Mouse (Mus musculus) kidney, postnatal 14 days (tissue): ENCODE measurements around the gene Man1c1.

ENCODE experiments used
- DNase-seq: peaks from one replicate; pipeline ENCODE4 v3.0.0; 2022; ENCODE audit warnings: mixed read lengths

Gene Man1c1

GRCm38 (mm10) chr4:134542726-134543125 lies 161.4 kb downstream of the Man1c1 start:
- no peak for DNase-seq

DNA sequence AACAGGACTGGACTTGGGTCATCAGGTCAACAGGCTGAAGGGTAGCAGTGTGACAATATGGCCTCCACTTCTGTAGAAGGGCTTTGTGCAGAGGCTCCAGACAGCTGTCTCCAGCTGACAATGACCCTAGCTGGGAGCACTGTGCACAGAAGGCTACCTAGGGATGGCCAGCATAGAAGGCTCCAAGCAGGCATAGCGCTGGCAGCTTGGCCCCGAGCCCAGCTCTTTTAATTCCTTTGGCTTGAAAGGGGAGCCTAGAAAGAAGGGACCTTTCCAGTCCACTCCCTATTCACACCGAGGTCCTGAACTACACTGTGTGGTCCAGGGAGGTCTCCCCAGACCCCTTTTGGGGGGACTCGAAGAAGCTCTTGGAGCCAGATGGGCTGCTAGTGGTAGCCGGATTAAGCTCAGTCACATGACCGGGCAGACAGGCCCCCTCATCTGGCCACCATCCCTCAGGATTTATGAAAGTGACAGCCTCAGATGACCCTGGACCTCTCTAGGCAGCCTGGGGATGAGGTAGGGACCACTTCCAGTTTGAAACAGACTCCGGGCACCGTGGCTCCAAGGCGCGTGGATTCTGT lies 165.0 kb downstream of the Man1c1 start:
- no peak for DNase-seq

DNA sequence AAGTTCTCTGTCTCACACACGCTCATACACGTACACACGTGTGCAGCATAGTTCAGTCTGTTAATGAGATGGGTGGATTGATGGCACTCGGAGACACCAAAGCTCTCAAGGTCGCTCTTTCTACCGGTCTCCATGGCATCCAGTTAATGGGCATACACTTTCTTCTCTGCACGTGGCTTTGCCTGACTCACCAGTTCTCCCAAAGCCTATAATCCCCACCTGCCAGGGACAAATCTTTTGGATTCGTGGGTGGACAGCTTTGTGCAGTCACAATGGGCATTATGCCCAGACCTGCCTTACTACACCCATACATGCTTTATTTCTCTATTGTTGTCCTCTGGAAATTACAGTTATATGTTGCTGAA lies 168.3 kb downstream of the Man1c1 start:
- peak; percentile 30 for DNase-seq

DNA sequence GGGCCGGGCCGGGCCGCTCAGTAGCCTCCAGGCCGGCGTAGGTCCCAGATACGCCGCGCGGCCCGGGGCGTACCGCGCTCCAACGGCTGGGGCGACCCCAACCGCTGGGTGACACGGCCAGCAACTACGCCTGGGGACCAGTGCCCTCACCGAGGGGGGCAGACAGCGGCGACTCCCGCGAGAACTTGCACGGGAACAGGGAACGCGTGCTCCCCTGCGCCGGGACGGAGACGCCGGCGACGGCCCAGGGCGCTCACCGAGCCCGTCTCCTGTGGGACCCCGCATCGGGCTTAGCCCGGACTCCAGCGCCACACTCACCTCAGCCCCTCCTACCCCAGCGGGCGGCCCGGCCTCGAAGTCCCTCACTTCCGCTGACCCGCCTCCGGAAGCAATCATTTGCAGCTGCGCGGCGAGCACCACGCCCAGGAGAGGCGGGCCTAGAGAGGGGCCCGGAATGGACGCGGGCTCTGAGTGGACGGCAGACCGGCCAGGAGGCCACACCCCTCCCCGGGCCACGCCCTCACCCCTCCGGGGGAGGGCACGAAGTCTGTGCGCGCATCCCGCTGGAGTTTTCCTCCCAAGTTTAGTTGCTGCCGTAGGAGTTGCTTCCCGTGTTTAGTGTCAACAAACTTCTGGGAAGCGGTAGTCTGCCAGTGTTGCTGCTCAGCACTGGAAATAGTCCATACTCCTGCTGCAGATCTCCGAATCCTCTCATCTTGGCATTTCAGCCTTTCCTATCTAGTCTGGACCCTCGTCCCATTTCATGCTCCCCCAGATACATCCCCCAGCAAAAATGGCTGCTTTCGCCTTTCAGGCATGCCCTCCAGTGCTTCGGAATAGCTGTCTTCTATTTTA lies 168.9 kb downstream of the Man1c1 start, which contains the start of gene Mtfr1l:
TSS of gene Mtfr1l (minus strand) at position 456 of the 855 bp plus-strand sequence.
- DNase-seq = peak; percentile 99

DNA sequence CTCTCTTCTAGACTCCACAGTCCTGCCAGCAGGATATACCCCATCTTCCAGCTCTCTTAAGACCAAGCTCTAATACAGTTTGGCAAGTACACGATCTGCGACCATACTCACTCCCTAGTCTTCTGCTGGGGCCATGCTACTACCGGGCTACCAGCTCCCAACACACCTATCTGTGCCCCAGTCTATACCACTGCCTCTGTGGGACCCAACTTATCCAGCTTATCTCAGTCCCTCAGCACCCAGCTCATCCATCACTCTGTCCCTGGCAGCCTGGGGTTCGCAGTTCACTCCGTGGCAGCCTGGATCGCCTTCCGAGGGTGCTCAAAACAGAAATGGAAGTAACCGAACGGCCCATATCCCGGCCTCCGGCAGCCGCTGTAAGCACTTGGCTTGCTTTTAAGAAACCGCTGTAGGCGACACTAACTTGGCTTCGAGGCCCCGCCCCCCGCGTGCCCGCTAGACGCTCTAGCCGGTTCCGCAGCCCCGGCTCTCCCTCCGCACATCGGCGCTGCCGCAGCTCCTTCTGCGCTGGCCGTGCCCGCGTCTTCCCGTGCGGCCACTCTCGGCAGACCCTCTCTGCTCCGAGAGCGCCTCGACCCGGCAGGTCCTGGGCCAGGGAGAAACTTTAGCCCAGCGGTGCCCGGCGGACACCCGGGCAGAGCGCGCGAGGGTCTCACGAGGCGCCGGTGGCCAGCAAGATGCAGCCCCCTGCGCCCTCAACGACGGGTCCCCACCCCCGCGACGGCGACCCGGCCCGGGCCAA lies 169.8 kb downstream of the Man1c1 start:
- peak; percentile 85 for DNase-seq

DNA sequence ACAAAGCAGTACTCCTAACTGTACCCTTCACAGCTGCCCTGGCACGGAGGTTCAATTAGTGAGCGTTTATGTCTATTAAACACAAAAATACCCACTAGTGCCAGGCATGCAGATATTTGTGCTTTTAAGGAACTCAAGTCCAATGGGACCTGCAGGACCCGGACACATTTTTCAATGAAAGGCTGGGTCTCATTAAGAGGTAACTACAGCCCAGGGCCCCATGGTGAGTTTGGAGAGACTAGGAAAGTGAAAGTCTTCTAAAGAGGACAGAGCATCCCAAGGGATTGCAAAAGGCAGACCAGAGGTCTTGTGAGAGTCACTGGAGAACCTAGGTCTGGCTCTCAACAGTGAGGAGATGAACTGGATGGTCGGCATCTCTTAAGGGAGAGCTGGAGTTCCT lies 170.7 kb downstream of the Man1c1 start:
- no peak for DNase-seq

DNA sequence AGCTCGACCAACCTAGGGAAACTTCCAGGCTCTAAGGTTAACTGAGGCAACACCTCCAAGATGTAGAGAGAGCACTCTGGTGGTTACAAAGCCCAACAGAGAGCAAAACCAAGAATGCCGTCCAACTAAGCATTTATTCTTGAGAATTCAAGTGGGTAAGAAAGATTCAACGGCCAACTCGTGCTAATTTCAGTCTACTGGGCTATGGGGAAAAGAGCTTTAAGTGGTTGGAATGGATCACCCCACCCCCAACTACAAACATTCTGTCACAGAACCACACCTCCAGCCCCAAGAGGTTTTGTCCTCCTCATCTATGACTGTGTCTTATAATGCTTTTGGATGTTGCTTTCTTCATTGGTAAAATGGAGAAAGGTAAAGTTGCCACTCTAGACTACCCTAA lies 171.2 kb downstream of the Man1c1 start:
- DNase-seq = no peak

DNA sequence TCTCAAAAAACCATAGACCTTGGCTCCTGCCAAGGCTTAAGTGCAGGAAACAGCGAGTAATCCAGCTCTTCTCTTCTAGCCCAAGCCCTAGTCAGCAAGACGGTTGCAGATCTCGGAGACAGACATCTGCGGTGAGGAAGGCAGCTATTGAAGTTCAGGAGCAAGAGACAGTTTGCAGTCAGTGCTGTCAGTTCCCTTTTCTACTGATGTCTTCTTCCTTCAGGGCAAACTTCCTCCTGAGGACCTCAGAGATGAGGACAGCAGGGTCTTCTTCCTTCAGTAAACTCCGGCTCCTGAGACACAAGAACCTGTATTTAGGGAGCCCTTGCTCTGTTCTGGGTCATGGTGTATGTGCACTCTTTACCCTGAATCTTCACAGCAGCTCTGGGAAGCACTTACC lies 177.9 kb downstream of the Man1c1 start:
- no peak for DNase-seq

GRCm38 (mm10) chr4:134525806-134526205 lies 178.3 kb downstream of the Man1c1 start:
- no peak for DNase-seq

DNA sequence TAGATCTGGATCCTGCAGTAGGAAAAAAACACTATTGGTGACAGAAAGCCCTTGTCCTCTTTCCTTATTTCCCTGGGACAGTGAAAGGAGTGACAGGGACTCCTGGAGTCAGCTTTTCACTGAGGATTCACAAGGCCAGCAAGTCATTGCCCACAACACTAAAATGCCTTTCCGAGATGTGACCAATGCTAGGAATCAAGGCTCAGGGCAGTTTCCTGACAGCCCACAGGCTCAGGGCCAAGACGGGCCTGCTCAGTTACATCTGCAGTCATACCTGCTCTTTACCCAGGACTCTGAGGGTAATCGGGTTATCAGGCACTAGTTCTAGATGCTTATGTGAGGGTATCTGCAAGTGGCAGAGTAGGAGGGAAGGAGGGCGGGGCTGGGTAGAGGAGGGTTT lies 180.6 kb downstream of the Man1c1 start:
- no peak for DNase-seq

GRCm38 (mm10) chr4:134519281-134519680 lies 184.8 kb downstream of the Man1c1 start:
- DNase-seq = no peak

- no peak for DNase-seq
Measured at GRCm38 (mm10) chr4:134518541-134518940, 185.5 kb downstream of the Man1c1 start.

GRCm38 (mm10) chr4:134517719-134518118 lies 186.4 kb downstream of the Man1c1 start:
- no peak for DNase-seq

- DNase-seq = peak; percentile 50
Measured at GRCm38 (mm10) chr4:134516981-134517380, 187.1 kb downstream of the Man1c1 start.

DNA sequence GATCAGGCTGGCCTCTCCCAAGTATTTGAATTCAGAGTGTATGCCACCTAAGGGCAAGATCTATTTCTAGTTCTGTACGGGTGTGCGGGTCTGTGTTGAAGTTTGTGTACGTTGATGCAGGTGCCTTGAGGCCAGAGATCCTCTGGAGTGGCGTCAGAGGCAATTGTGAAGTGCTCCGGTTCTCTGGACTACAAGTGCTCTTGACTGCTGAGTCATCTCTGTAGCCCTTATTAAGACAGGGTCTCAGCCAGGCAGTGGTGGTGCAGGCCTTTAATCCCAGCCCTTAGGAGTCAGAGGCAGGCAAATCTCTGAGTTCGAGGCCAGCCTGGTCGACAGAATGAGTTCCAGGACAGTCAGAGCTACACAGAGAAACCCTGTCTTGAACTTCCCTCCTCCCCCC lies 188.5 kb downstream of the Man1c1 start:
- DNase-seq = no peak

DNA sequence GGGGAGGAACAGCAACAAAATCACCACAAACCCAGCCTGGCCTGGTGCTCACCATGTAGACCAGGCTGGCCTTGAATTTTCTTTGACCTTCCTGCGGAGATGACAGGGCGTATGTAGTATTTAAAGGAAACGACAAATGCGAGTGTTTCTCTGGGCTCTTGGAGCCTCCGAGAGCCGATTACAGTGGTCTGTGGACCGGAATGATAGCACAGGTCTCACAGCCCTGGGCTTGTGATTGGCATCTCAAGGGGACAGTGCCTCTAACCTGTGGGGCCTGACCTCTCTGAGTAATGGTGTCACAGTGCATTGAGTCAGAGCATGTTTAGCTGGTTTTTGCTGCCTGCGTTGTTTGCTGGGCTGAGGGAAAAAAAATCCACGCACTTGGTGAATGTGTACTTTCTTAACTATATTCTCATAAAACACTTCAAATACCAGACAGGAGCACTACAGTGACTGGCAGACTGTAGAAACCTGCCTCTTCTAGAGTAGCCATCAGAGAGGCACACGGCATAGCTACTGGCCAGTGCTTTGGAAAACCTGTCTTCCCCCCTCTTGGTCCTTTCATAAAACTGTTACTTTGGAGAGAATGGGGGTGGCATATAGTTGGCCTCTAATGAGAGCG lies 189.7 kb downstream of the Man1c1 start:
- DNase-seq = no peak

GRCm38 (mm10) chr4:134512798-134513197 lies 191.3 kb downstream of the Man1c1 start:
- DNase-seq = peak; percentile 83

GRCm38 (mm10) chr4:134511730-134512129 lies 192.4 kb downstream of the Man1c1 start:
- DNase-seq = no peak
